Mouse (Mus musculus): ENCODE data around the gene St6galnac4.

DNA sequence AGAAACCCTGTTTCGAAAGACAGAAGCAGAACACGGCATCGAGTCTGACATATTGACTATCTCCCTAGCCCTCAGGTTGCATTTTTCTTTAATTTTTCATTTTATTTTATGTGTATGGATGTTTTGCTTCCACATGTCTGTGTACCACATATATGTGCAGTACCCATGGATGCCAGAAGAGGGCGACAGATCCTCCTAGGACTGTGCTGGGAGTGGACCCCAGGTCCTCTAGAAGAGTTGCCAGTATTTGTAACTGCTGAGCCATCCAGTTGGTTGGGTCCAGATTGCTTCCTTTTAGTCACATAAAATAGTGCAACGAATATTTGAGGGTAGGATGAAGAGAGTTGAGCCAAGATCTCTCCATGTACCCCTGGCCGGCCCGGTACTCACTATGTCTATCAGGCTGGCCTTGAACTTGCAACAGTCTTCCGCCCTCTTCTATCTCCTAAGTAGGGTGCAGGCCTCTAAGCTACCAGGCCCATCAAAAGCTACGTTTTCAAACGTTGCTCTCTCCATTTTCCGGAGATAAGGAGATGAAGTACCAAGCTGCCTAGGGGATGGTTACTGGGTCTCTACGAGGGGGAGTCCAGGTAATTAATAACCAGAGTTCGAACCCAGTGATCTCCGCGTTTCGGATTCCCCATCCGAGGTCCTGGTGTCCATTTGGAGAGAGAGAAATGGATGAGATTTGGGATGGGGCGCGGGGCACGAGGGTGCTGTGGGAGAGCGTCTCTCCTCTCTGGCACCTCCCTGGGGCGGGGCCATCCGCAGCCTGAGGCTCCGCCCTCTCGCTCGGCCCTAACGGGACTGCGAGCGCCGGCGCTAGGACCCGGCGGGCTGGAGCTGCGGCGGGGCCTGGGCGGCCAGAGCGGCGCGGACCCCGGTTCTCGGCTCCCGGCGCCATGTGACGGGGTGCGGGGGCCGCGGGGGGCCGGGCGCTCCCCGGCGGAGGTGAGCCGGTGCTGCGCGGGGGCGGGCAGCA lies 19.6 kb downstream of the St6galnac4 start:
- no peak for TF ChIP-seq GATA1 (IDR thresholded peaks at IDR 0.05; ENCODE audit: borderline replicate concordance, low read length)
- no peak for TF ChIP-seq TAL1 (conservative IDR thresholded peaks at IDR 0.05; ENCODE audit: low read depth, low read length)
- peak; percentile 65 for TF ChIP-seq CTCF (IDR thresholded peaks at IDR 0.05; ENCODE audit: low read depth, low read length)
- TF ChIP-seq GATA2 (IDR thresholded peaks at IDR 0.05; ENCODE audit: borderline replicate concordance, low read depth, low read length), result no peak
